Mouse (Mus musculus): ENCODE data around the gene Cited2. TPM values are rescaled to one million over a fixed set of nuclear protein-coding genes. Genes with fewer than 3 reads are reported as not detected.

Gene Cited2
- total RNA-seq, 4 experiments from 2014 or later = 30.2 to 66.6 (median 41.0) TPM

Other genes with a start within 250 kb of the Cited2 start
- gene Txlnb, start 73.0 kb downstream of the Cited2 start, total RNA-seq (2022) = 100 to 1,000 TPM; 374 to 407 (median 392) TPM
- 10 to 100 TPM; 17.4 to 22.7 (median 20.4) TPM for gene Heca, start 224.8 kb downstream of the Cited2 start, total RNA-seq (2022)

Data from gastrocnemius, adult 8-10 months (tissue).